Mouse (Mus musculus) MEL (cell line): ENCODE results near the gene Celsr1.

Source experiments
- CTCF ChIP-seq, 3 experiments: IDR thresholded peaks in 2 of 3; conservative IDR thresholded peaks in 1 of 3; 2 replicates each; pipeline ENCODE4 v1.5.1; 2011 to 2012; ENCODE audit warnings: low read length in 3 of 3, low read depth in 2 of 3, mild to moderate bottlenecking in 2 of 3, improper control_type of control experiment in 1 of 3, inconsistent platforms in 1 of 3, mixed read lengths in 1 of 3, moderate library complexity in 1 of 3; ENCODE audit not compliant: control insufficient read depth in 1 of 3, insufficient read depth in 1 of 3, poor library complexity in 1 of 3, severe bottlenecking in 1 of 3
- EP300 ChIP-seq, 2 experiments: IDR thresholded peaks; 2 replicates each; pipeline ENCODE4 v1.6.1; 2011; ENCODE audit warnings: improper control_type of control experiment in 2 of 2, low read length in 2 of 2, low read depth in 1 of 2, mild to moderate bottlenecking in 1 of 2
- HCFC1 ChIP-seq: IDR thresholded peaks from 2 replicates; pipeline ENCODE4 v1.6.1; 2012; ENCODE audit warnings: low read depth, mild to moderate bottlenecking, inconsistent platforms, low read length, improper control_type of control experiment, moderate library complexity
- MAFK ChIP-seq: IDR thresholded peaks from 2 replicates; pipeline ENCODE4 v1.6.1; 2011; ENCODE audit warnings: low read depth, mild to moderate bottlenecking, low read length, improper control_type of control experiment, borderline replicate concordance
- POLR2A ChIP-seq, 2 experiments: IDR thresholded peaks; 2 replicates each; pipeline ENCODE4 v1.6.1; 2011 to 2012; ENCODE audit warnings: low read length in 2 of 2, mild to moderate bottlenecking in 2 of 2, control low read depth in 1 of 2, improper control_type of control experiment in 1 of 2, low read depth in 1 of 2, moderate library complexity in 1 of 2; ENCODE audit not compliant: control insufficient read depth in 1 of 2, insufficient read depth in 1 of 2, poor library complexity in 1 of 2
- RAD21 ChIP-seq: IDR thresholded peaks from 2 replicates; pipeline ENCODE4 v1.6.1; 2011; ENCODE audit warnings: mild to moderate bottlenecking, low read depth, low read length, improper control_type of control experiment
- TCF12 ChIP-seq: IDR thresholded peaks from 2 replicates; pipeline ENCODE4 v1.6.1; 2014; ENCODE audit warnings: low read depth, mild to moderate bottlenecking, inconsistent platforms, low read length, improper control_type of control experiment, moderate library complexity
- USF1 ChIP-seq: IDR thresholded peaks from 2 replicates; pipeline ENCODE4 v1.6.1; 2014; ENCODE audit warnings: low read depth, mild to moderate bottlenecking, inconsistent platforms, low read length, improper control_type of control experiment, moderate library complexity

DNA sequence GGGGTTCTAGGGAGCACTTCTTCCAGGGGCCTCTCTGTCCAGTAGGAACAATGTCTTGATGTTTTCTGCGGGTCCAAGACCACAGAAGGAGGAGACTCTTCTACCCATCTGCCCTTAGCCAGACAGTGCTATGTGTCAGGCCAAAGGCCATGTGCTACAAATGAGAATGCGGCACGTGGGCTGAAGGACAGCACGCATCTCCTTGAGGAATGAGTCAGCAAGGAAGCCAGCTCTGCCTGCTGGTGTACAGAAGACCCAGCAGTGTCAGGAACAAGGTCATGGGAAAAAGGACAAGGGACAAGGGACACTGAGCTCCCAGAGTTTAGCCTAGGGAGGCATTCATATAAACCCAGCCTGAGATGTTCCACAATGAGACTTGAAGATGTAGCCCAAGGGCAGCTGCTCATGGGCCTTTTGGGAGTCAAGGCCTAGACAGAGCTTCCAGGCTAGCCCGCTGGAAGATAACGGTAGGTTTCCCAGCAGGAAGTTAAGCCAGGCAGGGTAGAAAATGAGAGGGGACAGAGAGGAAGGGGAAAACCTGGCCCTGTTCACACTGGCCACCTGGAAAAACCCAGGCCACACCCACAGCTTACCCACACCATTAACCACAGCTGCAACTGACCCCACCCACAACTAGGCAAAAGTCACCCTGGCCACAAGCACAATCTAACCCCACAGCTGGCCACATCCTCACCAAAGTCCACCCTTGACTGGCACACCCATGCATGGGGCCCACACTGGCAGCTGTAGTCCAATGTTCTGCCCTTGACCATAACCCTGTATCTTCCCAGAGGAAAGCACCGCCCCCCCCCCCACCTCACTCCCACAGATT is 124.7 kb downstream of the Celsr1 start:
- TF ChIP-seq CTCF (IDR thresholded peaks at IDR 0.05 in 2 of 3, conservative IDR thresholded peaks at IDR 0.05 in 1 of 3; ENCODE audit: control insufficient read depth in 1 of 3, insufficient read depth in 1 of 3, low read depth in 2 of 3, low read length in 3 of 3, poor library complexity in 1 of 3, severe bottlenecking in 1 of 3) (no peak), HCFC1 (no peak), EP300 (IDR thresholded peaks at IDR 0.05; ENCODE audit: low read depth in 1 of 2, low read length in 2 of 2) (no peak), POLR2A (IDR thresholded peaks at IDR 0.05; ENCODE audit: control insufficient read depth in 1 of 2, insufficient read depth in 1 of 2, low read depth in 1 of 2, low read length in 2 of 2, poor library complexity in 1 of 2) (no peak), MAFK (no peak), RAD21 (no peak), USF1 (no peak), TCF12 (no peak)
